Mouse (Mus musculus) induced T-regulatory cell, adult 2 months (primary cell): ENCODE data around the gene Cd151.

ENCODE experiments used
- DNase-seq: peaks from one replicate; pipeline ENCODE4 v3.0.0-alpha.2; 2012; ENCODE audit warnings: low read depth

The Cd151 gene

DNA sequence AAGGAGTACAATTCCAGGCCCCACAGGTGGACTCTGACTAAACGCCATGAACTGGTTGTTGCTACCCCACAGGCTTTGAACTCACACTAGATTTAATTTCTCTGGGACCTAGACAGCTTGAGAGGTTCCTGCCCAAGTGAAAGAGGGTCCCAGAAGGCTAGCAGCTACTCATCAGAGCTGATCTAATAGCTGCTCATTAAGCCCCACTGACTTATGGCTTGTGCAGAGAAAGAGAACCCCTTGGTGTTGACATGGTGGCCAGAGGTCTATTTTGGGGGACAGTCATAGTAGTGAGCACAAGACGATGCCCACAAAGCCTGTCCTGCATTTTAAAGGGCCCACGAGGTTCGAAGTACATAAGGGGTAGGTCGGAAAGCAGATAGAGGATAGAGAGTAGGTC lies 7.0 kb downstream of the Cd151 start:
- DNase-seq: no peak

DNA sequence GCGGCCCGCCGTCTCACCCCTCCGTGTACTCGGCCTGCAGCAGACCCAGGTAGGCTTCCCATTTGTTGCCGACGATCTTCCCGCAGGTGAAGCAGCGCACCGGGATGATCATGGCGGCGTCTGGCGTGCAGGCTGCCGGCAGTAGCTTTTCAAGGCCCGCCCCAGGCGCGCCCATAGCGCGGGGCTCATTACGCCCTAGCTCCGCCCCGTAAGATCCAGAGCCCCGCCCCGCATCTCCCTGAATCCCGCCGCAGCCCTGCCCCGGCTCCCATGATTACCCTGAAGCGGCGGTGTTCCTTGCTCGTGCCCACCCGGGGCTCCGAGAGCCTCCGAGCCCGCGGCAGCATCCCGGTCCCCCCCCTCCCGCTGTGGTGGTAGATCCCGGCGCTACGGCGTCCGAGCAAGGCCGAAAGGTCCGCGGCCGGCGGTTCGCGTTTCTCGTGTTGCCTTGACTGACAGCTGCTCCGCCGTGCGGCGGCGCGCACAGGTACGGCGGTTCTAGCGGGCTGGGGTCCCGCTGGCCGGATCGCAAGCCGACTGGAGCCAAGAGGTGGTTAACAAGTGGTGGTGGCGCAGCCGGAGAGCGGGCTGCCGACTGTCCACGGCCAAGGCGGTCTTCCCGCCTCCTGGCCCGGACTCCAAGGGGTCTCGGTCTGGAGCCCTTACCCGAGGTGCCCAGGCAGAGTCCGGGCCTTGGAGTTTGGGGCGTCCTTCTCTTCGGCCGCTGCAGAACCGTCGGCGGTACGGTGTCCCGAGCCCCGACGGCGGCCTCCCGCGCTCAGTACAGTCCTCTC lies 8.0 kb downstream of the Cd151 start, which contains the start of the genes Polr2l and Tspan4:
TSS of gene Polr2l (minus strand) at position 122 of the 794 bp plus-strand sequence.
TSS of gene Tspan4 (plus strand) at position 230 of the 794 bp plus-strand sequence.
- peak; percentile 93 for DNase-seq

DNA sequence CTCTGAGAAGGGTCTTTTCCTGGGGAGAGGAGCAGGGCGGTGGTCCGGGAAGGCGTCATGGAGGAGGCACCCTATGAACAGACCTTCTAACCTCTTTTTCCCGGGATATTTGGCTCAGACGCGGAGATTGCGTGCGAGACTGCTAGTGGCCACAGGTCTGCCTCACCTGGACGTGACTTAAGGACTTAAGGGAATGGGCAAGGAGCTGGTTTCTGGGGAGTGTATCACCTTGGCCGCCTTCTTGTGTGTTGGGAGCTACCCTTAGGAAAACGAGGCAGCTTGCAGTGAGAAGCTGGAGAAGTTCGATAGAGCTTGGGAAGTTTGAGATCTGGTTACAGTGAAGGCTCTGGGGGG lies 8.6 kb downstream of the Cd151 start:
- no peak for DNase-seq

DNA sequence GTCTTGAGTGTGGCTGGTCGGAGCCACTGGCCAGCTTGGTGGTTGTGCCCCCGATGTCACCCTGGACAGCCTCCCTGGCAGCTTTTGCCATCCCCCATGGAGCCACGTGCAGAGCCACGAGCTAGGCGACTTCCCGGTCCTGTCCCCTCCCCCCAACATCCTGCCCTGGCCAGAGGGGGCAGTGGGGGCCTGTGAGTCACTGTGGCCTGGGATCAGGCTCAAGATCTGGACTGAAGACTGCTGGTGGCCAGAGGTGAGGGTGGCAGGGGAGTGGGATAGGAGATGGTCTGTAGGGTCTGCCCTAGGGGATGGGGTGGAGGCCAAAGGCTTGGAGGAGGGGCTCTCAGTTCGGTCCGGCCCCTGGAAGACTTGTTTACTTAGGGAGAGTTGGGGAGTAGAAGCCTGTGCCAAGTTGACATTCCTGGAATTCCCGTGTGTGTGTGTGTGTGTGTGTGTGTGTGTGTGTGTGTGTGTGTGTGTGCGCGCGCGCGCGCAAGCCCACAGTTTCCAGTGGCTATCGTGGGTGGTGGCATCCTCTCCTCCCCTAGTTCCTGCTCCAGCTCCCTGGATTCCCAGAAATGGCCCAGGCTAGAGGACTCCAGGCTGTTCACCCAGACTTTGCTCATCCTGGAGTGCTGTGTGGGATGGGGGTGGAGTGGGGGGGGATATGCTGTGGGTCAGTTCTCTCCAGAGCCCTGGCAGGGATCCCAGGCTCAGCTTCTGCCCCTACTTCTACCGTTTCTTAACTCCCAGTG lies 9.2 kb downstream of the Cd151 start:
- peak; percentile 54 for DNase-seq

DNA sequence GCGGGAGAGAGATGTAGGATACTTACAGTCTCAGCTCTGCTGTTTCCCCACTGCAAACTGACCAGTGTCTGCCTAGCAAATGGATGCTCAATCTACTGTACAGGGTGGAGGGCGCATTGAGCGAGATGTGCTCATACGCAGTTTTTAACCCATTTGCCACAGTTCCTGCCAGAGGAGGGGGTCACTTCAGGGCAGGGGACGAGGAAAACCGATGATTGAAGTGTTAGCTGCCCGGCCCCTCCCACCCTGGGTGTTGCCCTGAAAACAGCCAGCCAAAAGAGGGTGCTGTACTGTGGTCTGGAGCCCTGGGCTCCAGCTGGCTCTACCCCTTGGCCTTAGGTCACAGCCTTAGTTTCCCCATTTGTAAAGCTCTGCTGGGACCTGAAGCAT lies 9.8 kb downstream of the Cd151 start:
- DNase-seq: peak; percentile 44

DNA sequence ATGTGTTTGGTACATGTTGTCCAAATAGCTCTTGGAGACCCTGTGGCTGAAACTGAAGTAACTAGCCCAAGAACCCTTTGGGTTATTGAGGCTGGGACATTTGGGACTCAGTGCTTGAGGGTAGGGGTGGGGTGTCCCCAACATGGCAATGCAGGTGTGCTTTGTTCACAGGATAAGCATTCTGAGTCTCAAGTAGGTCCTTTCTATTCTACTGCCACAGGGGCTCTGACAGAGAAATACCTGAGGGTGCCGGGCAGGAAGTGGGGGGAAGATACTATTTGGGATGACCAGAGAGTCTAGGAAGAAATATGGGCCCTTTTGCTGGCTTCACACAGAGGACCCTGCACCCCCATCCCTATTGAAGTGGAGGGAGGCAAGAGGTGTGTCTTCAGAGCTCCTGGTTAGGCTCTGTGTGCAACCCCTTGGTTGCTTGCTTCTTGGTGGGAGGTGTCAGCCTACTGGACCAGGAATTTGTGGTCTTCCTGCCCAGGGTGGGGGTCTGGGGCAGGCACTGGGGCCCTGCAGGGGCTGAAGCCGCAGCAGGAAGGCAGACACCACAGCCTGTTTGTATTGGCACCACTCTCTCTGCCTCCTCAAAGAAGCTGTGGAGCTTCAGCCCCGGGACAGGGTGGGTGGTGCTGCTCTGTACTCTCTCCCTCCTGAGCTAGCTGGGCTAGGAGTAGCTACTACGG lies 10.5 kb downstream of the Cd151 start:
- DNase-seq: no peak

DNA sequence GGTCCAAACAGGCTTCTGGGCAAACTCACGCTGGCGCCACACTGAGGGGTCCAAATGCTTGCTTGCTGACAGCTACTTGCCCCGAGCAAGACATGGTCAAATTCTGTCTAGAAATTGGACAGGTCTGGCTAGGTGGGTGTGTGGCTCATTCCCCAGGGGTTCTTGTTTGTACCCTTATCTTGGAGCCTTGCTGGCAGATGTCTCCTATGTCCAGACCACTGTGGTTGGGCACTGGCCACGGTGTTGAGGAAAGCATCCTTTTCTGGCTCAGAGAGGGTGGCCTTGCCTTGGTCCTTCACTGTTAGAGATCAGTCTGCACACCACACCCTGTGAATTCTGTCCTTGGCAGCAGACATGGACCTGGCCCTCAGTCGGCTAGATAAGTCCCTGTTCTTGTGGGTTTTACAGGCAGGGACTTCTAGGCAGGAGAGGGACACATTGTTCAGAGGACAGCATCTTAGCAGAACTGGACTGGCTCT lies 11.1 kb downstream of the Cd151 start:
- DNase-seq: no peak

DNA sequence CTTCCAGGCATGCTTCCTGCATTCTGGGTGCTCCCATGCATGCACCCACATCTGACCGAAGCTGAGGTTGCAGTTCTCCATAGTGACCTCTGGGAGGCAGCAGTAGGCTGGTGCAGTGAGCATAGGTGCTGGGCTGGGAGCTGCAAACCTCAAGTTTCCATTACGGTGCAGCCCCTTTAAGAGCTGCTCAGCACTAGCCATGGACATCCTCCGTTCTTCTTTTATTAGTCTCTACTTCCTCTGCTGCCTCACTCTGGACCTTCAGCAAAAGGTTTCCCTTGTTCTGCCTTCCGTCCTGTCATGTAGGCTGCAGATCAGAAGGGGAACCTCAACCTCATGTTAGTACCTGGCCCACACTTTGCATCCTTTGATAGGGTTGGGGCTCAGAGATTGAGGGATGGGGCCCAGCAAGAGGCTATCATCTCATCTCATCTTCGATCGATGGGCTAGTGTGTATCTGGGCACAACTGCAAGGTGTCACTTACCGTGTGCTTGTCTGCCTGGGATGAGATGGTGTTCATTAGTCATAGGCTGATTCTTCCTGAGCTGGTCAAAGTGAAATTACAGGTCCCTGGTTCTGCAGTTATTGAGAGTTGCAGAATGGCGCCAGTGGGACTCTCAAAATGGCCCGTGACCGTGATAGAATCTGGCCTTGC lies 13.8 kb downstream of the Cd151 start:
- peak; percentile 92 for DNase-seq

DNA sequence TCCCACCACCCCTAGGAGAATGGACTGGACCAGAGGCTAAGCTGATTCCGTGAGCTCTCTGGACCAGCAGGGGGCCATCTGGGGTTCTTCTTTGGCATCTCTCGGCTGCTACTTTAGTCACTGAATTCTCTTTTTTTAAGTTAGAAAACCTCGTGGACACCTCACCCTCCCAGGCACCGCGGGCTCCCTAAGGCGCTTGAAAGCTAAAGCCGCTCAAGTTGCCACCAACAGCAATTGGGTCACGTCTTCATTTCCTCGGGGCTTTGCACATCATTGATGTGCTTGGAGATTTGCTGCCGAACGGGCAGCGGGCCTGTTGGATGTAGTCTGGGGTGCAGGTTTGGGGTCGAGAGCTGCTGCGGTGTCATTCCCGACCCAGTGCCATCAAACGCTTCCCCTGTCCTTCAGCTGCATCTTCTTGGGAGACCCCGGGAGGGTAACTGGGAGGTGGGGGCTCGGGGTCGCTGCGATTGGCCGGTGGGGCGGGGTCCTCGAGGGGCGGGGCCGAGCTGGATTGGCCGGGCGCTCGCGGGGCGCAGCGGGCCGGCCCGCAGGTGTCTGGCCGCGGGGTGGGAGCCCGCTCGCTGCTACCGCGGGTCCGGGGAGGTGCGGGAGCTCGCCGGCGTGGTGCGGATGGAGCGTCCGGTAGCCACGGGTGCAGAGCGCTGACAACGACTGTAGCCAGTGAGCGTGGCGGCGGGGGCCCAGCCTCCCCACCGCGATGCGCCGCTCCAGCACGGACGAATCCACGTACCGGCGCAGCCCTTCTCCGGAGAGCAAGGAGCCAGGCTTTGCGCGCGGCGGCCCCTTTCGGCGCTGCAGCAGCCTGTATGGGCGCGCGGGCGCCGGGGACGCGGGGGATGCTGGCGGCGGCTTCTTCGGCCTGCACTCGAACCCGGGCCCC lies 14.6 kb downstream of the Cd151 start:
- DNase-seq: peak; percentile 80

DNA sequence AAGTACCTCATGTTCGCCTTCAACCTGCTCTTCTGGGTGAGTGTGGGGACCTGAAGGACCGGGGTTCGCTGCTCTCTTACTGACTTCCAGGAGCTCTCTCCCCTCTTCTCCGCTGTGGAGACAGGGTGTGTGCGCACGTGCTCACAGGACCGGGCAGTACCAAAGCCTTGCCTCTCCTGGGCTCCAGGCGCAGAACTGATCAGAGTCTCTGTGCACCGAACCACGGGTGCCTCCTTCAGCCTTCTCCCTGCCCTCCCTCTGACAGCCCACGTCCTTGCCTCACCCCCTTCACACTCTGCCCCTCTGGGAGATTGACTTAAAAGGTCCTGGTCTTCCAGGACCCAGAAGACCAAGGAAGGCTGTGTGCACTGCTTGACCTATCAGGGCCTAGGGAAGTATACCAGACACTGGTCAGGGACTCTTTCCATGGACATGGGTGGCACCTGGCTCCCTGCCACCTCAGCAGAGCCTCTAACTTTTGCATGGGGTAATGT lies 15.4 kb downstream of the Cd151 start:
- DNase-seq: no peak

DNA sequence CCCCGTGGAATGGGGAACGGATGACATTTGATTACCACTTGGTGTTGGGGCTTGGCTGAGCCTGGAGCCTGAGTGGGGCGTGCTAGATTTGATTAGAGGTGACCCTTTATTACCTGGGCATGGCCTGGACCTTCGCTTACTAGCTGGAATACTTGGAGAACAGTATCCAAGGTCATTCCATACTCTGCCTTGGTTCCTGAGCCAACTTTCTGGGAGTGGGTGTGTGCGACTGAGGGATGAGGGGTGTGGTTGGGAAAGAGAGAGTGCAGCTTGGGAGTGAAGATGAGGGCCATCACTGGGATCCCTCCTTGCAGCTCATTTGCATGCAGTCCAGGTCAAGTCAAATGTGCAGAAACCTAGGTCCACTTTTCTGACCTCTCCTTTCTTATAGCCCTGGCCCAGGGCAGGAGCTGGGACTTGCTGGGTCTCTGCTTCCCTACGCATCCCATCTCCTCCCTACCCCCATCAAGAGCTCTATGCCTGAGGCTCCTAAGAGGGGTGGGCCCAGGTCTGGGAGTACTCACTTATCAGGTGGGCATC lies 16.0 kb downstream of the Cd151 start:
- DNase-seq: no peak

DNA sequence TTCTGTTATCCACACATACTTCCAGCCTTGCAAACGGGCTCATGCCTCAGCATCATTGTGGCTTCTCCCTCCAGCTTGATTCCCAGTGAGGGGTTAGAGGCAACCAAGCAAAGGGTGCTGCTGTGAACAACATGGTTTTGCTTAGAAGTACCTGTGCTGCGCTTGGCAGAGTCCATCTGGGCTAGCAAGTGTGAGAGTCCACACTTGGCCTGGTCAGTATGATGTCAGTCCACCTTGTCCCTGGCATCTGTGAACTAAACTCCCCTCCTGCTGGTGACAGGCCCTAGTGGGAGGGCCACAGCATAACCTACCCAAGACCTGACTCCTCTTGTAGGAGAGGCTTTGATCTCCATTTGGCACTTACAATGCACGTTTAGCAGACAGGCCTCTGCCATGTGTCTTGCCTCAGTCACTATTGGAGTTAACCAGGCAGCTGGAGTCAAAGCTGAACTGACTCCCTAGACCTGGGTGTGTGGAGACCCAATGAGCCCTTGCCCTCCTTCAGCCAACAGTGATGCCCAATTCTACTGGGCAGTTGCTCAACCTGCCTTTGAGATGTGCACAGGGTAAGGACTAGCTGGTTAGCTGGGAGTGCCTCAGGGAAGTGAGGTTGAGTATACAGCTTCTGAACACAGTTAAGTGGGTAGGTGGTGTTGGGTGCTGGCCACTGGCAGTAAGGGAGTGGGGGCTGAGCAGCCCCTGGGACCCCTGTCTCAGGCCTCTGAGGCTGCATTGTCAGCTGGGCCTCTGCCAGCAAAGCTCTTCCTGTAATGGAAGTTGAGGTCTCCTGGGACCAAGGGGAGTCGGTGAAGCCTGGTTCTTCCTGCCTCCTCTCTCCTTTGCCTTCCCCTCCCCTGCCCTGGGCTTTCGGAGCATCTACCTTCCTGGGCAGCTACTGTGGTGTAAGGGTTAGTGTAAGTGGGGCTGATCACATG lies 17.3 kb downstream of the Cd151 start:
- DNase-seq: no peak

DNA sequence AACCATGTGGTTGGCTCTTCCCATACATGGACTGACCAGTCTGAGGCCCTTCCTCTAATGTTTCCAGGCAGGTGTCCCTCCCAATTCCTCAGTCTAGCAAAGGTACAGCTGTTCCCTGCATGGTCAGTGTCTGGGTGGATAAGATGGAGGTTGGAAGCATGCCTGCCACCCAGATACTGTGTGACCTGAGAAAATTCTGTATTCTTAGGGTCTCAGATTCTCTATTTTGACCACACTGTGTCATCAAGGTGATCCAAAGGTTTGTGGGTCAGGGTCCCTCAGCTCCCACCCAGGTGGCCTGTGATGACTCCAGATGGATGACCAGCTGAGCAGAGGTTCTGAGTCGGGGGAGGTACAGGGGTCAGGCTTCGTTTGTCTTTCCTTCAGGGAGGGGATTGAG lies 18.0 kb downstream of the Cd151 start:
- no peak for DNase-seq

DNA sequence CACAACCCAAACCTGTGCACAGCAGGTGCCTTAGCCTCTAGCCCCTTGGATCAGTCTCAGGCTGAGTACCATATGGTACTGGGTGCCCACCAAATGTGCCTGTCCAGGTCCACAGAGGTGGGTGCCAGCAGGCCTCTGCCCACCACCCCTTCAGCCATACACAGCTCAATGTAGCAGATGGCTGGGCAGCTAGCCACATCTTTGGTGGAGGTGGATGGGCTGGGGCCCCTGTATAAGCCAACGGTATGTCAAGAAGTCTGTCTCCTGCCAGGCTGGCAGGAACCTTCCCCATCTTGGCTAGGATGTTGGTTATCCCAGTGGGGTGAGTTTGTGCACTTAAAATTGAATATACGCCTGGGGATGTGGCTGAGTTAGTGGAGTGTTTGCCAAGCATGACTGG lies 18.4 kb downstream of the Cd151 start:
- DNase-seq: no peak

DNA sequence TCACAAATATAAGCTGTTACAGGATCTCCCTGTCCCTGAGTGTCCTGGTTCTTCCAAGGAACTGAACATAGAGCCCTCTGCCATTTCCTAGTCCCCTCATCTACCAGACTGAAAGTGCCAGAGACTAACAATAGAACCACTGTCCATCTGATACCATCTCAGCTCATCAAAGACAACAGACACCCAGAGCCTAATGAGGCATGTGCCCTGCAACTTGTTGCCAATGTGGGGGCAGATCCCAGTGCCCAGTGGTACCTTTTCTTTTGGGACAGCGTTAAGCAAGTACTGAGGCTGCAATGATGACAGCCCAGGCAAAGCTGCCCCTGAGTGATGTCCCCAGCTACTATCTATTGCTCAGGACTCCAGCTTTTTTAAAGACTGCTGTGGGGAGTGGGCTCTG lies 19.0 kb downstream of the Cd151 start:
- no peak for DNase-seq

DNA sequence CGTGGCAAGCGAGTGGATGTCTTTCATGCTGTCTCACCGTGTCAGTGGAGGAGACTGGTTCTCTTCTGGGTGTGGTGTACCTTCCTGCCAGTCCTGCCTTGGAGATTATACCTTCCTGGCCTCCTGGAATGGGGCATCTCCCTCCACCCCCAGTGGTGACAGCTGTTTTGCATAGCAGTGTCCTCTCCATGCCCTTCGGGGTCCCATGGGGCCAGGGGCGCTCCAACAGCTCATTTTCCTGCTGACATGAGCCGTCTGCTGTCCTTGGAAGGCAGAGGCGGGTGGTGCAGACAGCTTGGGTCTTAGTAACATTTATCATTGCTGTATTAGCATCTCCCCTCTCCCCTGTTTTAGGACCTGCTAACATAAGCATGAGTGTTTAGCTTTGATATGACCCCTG lies 19.9 kb downstream of the Cd151 start:
- no peak for DNase-seq

DNA sequence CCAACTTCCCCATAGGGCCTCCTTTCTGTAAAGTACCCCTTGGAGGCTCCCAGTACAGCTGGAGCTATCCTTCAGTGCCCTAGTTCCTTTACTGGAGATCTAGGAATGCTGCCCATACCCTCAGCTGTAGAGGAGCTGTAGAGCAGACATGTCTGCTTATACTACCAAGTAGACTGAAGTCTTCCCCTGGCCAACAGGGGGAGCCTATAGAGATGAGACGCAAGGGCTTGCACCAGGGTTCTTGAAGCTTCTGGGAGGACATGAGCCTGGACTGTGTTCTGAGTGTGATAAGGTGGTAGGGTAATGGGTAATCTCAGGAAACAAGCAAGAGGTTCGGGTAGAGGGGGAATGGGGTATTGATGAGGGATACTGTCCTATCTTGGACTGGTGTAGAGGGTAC lies 24.0 kb downstream of the Cd151 start:
- peak; percentile 44 for DNase-seq

DNA sequence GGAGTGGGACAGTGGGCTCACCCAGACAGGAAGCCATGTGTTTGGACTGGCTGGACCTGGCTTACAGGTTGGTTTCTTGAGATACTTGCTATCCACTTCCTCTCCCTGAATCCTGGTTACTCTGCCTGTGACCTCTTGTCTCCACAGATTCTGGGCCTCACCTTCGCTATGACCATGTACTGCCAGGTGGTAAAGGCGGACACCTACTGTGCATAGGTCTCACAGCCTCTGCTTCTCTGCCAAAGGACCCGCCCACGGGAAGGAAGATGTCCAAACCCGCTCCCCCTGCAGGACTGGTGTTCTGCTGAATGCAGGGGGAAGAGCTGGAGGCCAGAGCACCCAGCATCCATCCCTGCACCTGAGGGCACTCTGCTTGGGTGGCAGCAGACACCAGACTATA lies 25.5 kb downstream of the Cd151 start:
- DNase-seq: no peak

DNA sequence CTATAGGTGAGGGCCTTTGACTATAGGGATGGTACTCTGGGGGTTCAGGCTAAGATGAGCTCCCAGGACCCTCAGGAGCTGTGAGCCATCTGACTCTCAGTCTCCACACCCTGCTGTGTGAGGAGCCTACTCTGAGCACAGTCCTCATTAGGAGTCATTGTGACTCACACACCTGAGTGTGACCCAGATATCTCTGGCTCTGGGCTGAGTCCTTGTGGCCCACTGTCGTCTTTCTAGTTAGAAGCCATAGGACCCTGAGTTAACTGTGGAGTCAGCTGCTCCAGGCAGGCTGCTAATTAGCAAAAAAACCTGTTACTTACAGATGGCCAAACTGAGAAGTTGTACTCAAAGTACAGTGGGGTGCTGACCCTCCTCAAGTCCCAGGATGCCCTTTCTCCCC lies 26.5 kb downstream of the Cd151 start:
- no peak for DNase-seq

DNA sequence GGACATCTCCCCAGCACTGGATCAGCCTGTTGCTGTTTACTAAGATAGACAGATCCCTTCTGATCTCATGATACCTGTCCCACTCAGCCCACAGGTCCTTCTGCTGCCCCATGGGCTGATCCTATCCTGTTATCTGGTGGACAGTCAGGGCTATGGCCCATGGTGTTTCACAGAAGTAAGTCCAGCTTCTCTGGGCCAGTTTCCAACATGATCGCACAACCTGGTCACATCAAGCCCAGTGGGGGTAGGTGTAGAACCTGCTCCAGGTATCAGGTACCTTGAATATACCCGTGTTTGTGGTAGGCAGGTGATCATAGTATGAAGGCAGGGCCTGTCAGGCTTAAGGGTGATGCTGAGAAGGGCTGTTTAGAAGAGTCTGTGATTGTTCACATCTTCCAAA lies 28.2 kb downstream of the Cd151 start:
- DNase-seq: no peak
